Mouse (Mus musculus): ENCODE results near the gene Tssc4.

GRCm38 (mm10) chr7:143042897-143043300 is 26.1 kb upstream of the Tssc4 start:
- TF ChIP-seq CTCF (IDR thresholded peaks at IDR 0.05; ENCODE audit: control insufficient read depth, insufficient read depth, insufficient read length) (no peak), MYOD1 (IDR thresholded peaks at IDR 0.05; ENCODE audit: control insufficient read depth, insufficient read length, low read depth) (no peak), MYOG (IDR thresholded peaks at IDR 0.05; ENCODE audit: control insufficient read depth, extremely low read depth, insufficient read length) (no peak)

Data from C2C12 (cell line).